Mouse (Mus musculus): ENCODE data around the gene Pter.

Gene Pter

DNA sequence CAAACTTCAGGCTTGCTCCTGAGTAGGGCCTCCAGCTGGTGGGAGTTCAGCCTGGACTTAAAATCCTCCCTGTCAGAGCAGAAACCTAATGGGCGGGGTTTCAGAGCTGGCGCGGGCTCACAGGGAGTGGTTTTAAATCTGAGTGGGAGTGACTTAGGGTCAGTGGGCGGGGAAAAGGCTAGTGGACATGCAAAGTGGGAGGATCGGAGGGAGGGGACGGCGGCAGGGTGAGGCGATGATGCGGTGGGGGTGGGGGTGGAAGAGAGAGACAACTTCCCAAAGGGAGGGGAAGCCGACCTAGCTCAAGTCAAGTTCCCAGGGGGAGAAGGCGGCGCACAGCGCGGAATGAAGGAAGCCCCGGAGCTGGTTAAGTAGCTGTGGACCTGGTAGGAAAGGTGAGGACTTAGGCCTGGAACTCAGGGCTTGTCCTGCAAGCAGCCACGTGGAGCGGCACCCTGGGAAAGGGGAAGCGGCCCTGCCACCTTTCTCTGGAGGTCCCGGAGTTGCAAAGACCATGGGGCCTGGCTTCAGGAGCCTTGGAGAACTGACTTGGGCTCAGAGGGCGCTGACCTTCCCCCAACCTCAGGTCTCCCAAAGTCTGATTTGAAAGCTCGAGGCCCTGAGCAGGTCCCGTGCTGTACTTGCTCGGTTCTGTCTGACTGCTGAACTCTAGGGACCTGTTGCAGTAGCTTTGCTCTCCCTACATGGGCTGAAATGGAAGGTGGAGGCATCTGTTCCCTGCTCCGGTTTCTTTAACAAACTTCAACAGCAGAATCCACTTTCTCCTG, at the start of gene Pter:
Gene Pter, plus strand, starts transcription at position 238 of the 788 bp plus-strand sequence.
- DNase-seq (ENCODE audit: low spot score): peak; percentile 62

DNA sequence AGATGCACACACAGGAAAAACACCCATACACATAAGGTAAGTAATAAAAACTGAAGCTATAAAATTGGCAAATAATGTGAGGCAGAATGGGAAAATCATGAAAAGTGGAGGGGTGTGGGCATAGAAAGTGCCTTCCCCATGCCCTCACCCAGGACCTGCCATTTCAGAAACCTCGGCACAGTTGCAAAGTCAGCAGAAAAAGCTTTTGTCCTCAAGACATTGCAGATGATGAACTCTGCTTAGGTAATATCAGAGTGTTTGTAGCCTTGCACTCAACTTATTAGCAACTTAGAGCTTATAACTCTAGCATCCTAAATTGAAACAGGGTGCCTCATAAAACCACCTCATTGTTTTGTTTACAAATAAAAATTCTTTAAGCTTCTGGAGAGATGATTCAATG, 49.6 kb upstream of the Pter start:
- DNase-seq (ENCODE audit: low spot score): no peak

GRCm38 (mm10) chr2:12879492-12879891, 44.3 kb upstream of the Pter start:
- no peak for DNase-seq (ENCODE audit: low spot score)

DNA sequence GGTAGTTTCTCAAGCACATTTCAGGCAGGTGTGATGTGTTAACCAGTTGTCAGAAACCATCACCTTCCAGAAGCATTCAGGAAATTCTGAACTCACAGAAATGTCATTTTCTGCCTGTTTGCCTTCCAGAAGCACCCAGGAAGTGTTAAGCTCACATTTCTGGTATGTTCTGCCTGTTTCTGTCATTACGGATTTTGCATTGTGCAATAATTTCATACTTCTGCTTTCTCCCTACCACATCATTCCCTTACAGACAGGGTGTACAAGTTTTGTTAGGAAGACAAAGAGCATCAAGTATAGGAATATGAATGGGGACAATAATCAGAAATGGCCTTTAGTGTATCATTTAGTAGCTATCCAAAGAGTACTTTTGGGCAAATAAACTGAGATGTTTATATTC, 42.8 kb upstream of the Pter start:
- no peak for DNase-seq (ENCODE audit: low spot score)

GRCm38 (mm10) chr2:12883276-12883914, 40.4 kb upstream of the Pter start:
- peak; percentile 68 for DNase-seq (ENCODE audit: low spot score)

DNA sequence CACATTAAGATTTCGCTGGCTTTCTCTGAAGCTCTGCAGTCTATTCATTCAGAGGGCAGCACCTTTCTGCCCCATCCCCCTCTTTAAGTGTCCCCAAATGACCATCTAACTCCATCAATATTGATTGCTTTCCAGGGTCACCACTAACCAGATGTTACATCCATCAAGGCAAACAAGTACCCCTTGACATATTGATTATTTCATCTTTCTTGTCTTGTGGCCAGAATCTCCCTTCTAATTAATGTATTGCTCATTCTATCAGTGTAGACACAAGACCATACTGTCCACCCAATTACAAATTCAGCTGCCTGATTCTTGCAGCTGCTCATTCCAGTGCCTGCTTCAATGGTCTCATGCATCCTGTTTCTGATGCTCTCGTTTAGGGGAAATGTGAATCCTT, 36.8 kb upstream of the Pter start:
- DNase-seq (ENCODE audit: low spot score): no peak

- no peak for DNase-seq (ENCODE audit: low spot score)
These were observed 18.1 kb upstream of the Pter start for GRCm38 (mm10) chr2:12905786-12906185.

GRCm38 (mm10) chr2:12925643-12926042, 1.8 kb downstream of the Pter start:
- no peak for DNase-seq (ENCODE audit: low spot score)

DNA sequence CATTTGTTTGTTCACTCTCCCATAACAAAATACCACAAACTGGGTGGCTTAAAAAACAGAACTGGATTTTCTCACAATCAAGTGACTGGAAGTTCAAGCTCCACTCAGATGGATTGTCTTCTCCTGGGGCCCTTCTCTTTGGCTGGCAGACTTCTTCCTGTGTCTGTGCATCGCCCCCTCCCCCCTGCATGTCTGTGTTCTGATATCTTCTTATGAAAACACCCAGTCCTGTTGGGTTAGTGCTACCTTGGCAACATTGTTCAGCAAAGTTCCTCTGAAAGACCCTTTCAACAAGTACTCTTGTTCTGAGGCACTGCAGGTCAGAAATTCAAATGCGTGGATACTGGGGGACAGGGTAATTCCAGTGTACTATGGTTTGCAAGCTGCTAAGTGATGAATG, 6.5 kb downstream of the Pter start:
- no peak for DNase-seq (ENCODE audit: low spot score)

- no peak for DNase-seq (ENCODE audit: low spot score)
These were observed 10.1 kb downstream of the Pter start for GRCm38 (mm10) chr2:12933905-12934304.

DNA sequence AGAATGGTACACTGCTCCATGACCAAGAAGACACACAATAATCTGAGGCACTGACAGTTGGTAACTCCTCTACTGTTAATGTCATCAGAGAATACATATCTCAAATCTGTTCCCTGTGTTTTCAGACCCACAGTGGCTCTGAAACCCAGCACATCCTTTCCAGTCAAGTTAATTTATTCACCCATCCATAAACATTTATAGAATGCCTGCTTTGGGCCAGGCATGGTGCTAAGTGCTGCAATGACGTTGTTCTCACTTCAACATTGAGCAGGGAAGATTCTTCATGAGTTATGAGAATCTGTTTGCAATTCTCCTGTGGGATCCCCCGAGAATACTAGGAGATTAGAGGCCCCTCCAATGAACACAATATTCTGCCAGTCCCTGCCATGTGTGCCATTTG, 11.4 kb downstream of the Pter start:
- DNase-seq (ENCODE audit: low spot score): no peak

DNA sequence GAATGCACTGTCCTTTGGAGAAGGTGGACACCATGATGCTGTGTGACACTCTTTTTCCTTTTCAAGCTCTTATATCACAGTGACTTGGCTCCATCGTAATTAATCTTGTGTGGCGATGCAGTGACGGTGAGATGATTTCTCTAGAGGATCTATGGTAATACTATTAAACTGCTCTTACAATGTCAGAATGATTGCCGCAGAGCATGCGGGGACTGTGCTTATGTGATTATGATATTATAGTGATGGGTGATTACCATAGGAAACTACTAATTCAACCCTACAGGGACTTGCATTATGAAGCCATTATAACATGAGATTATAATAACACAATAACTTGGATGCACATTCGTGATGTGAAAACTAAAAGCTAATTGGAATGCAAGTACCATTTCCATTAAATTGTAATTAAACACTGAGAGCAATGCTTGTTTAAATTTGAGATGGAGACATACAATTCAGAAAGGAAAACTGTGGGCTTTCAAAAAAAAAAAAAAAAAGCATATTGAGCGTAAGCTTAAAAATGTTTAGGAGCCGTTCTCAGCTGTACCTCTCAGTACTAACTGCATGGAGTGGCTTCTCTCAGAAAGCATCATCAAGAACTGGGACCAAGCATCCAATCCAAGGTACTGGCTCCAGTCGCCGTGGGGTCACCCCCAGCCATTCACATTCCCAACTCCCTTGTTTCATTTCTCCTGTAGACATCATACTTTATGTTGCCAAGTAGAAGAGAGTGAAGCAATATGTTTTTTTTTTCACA, 13.8 kb downstream of the Pter start:
- DNase-seq (ENCODE audit: low spot score): no peak

DNA sequence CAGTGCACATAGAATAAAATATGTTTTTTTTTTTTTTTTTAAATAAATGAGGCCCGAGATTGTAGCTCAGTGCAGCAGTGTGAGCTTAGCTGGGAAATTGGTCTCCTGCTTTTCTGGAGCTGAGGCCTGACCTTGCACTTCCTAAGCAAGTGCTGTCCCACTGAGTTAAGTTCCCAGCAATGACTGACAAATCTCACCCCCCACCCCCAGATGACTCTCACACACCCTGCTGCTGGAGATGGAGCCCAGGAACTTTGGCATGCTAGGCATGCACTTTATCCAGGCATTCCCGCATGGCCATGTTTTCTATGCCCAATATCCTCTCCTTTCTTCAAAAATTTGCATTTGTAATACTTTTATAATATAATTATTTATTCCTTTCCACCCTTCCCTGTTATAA, 14.8 kb downstream of the Pter start:
- no peak for DNase-seq (ENCODE audit: low spot score)

DNA sequence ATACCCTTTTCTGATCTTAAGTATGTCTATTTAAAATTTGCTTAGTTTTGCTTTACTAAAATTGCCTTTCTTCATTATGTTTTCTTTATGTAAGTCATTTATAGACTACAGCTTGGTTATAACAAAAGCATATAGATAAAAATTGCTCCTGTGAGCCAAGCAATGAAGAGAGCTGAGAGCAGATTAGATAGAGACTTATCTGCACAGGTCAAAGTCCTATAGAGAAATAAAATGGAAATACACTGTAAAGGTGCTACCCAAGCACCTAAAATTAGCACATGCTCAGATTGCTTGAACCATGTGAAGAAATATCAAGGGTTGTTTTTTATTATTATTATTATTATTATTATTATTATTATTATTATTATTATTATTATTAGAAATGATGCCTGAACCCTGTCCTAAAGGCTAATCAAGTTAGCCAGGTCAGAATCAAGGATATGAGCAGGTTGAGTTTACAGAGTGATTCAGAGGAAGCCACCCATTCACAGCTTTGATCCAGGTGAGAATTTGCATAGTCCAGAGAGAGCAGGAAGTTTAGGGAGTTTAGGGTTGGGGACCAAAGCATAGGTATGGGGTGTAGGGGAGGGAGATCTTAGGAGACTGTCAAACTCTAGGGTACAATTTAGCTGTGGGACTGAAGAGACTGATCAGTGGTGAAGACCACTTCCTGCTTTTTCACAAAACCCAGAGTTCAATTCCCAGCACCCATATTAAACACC, 33.0 kb downstream of the Pter start:
- DNase-seq (ENCODE audit: low spot score): no peak

DNA sequence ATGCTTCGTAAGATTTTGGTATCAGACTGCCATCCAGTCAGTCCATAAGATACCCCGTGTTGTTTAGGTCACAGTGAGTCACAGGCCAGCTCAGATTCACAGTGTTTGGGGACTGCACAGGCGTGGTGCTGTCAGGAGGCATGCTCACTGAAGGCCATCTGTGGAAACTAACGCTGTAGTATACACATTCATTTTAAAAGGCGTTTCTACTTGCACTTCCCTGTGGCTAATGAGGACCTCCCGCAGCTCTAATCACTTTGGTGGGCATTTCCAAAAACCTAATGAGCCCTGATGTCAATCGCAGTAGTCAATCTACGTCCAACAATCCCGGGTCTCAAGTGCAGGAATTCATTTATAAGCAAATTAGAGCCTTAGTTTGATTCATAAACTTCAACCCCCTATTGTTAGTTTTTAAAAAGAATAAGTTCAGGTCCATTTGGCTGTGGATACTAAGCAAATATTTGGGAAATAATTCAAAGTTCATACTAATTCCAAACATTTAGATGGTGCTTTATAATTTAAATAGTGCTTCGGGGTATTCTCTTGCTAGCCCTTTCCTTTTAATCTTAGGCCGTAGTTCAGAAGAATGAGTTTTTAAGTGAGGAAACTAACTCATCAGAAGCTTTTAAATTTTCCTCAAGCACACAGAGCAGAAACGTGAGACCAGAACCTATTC, 46.3 kb downstream of the Pter start:
- no peak for DNase-seq (ENCODE audit: low spot score)

GRCm38 (mm10) chr2:12973752-12974151, 49.9 kb downstream of the Pter start:
- no peak for DNase-seq (ENCODE audit: low spot score)

DNA sequence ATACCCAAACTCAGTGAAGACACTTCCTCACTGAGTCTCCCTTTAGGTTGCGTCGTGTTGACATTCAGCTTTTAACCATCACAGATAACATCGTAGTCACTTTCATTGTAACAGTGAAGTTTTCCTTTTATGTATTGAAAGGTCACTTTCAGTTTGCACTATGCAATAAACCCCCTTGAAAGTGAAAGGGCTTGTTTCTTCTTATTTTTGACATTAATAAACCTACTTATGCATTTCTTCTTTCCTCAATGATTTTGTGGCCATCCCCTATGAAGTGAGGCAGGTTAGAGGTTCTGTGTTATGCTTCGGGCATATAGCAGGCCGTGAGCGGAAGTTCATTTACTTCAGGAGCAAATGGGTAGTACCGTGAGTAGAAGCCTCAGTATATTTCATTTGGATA, 53.5 kb downstream of the Pter start:
- DNase-seq (ENCODE audit: low spot score): no peak

- no peak for DNase-seq (ENCODE audit: low spot score)
These were observed 54.9 kb downstream of the Pter start for GRCm38 (mm10) chr2:12978771-12979170.

DNA sequence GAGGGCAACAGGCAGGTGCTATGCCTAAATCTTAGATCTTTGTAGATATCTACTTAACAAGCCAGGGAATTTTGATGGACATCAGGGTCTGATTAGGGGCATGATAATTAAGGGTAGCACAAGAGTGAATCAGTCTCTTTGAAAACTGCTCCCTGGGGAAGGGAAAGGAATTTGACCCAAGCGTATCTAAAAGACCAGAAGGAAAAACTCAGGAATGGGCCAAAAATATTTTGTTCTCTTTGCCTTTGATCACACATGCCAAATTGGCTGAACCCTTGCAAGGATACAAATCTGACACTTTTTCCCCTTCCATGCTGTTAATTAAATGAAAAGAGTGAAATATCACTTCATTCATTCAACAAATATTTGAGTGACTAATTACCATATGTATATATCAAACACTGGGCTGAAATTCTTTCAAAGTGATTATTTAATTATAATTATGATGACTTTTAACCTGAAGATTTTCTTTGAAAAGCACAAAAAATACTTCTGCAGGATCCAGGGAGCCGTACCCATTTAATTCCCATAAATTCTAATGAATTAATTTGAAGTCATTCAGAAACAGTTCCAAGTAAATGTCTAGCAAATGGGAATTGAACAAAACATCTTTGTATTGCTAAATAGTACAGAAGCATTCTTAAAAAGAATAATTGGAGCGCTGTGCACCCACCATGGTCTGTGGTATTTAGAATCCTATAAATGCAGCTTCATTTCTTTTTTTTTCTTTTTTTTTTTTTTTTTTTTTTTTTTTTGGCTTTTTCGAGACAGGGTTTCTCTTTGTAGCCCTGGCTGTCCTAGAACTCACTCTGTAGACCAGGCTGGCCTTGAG, 61.3 kb downstream of the Pter start:
- no peak for DNase-seq (ENCODE audit: low spot score)

DNA sequence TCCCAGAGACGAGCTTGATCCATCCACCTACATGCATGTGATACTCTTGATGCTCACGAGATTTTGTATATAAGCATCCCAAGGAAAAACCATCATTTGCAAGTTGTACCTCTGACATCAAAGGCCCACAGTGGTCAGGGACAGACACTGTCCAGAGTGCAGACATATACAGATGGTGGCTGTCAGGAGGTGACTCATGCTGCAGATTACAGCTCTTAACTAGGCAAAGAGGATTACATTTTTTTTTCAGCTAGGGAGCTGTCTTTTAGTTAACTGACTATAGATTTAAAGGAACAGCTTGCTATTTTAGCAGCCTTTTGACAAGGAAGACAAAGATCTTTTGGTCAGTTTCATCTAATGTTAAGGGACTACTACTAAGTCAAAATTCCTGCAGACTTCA, 76.2 kb downstream of the Pter start:
- DNase-seq (ENCODE audit: low spot score): no peak

- no peak for DNase-seq (ENCODE audit: low spot score)
These were observed 84.6 kb downstream of the Pter start for GRCm38 (mm10) chr2:13008433-13008832.

Data from layer of hippocampus, adult 11-12 months (tissue).